Mouse (Mus musculus) heart, embryonic 11.5 days (tissue): ENCODE results near the gene Itga6. TPM values are rescaled to one million over a fixed set of nuclear protein-coding genes. Genes with fewer than 3 reads are reported as not detected.
"Not testable (repeated sequence)": the region's sequence is repeated elsewhere in the genome, so short reads cannot be mapped to it uniquely, and the experiment has no call there.

Source experiments
- ATAC-seq: fragments of 200-750 bp; cut with Nextera tagmentation; replicated peaks from 2 replicates; pipeline ENCODE4 v1.8.0; 2017; ENCODE audit warnings: moderate library complexity; ENCODE audit not compliant: insufficient number of reproducible peaks, low FRiP score, low TSS enrichment
- H3K27ac ChIP-seq: fragments of 300-500 bp; sonication (generic); 2 replicates; pipeline ENCODE4 v1.5.1; 2014; ENCODE audit warnings: mild to moderate bottlenecking, low read depth, low read length
- H3K27me3 ChIP-seq: fragments of 300-500 bp; sonication (generic); 2 replicates; pipeline ENCODE4 v1.6.1; 2014; ENCODE audit warnings: mild to moderate bottlenecking, low read length, mixed read lengths; ENCODE audit not compliant: control insufficient read depth, insufficient read depth
- H3K36me3 ChIP-seq: fragments of 300-500 bp; sonication (generic); 2 replicates; pipeline ENCODE4 v1.6.1; 2014; ENCODE audit warnings: mild to moderate bottlenecking, low read length, moderate library complexity, mixed read lengths; ENCODE audit not compliant: control insufficient read depth, insufficient read depth
- H3K4me1 ChIP-seq: fragments of 300-500 bp; sonication (generic); 2 replicates; pipeline ENCODE4 v1.6.1; 2014; ENCODE audit warnings: low read length; ENCODE audit not compliant: control insufficient read depth, insufficient read depth
- H3K4me2 ChIP-seq: fragments of 300-500 bp; sonication (generic); 2 replicates; pipeline ENCODE4 v1.6.1; 2014; ENCODE audit warnings: mild to moderate bottlenecking, moderate library complexity
- H3K4me3 ChIP-seq: fragments of 300-500 bp; sonication (generic); 2 replicates; pipeline ENCODE4 v1.5.1; 2014; ENCODE audit warnings: low read depth, low read length
- H3K9ac ChIP-seq: fragments of 300-500 bp; sonication (generic); 2 replicates; pipeline ENCODE4 v1.6.1; 2014; ENCODE audit warnings: mild to moderate bottlenecking, low read depth, low read length, moderate library complexity
- H3K9me3 ChIP-seq: fragments of 300-500 bp; sonication (generic); replicated peaks from 2 replicates; pipeline ENCODE4 v1.6.1; 2016; ENCODE audit warnings: low read length; ENCODE audit not compliant: control insufficient read depth
- WGBS: fragments of 180-500 bp; shearing (Covaris S2); extraction: QIAGEN DNeasy Blood & Tissue Kit; methylation state at CpG from one replicate; pipeline ENCODE4 v1.1.7; 2014; ENCODE audit not compliant: insufficient replicate concordance; 5-methylcytosine and 5-hydroxymethylcytosine counted together
- polyA plus RNA-seq: library from polyadenylated mRNA; unstranded; fragments of >200 nt; fragmentation: Nextera tagmentation; extraction: Ambion mirVana; gene quantifications from 2 replicates; pipeline ENCODE4 v1.2.1, GENCODE M21; 2014

Itga6 gene
- polyA plus RNA-seq, 1 experiment from 2014 or later = 128 TPM

DNA sequence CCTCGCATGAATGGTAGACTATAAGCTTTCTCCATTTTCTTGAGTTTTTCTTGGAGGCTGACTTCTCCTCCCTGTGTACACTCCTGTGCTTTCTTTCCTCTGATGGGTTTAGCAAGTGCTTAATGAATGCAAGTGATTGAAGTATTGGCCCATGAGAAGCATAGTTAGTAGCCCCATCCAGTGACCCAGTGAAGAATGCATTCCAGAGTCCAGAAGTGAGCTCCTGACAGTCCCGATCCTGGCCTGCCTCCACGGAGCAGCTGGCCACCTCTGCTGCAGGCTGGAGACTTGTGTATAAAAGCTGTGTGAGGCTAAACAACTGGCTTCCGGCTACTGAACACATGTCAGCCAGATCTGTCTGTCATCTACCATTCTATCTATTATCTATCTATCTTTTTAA is 91.8 kb downstream of the Itga6 start:
- Histone ChIP-seq H3K27me3 (no peaks in the 10 kb centered on the region), H3K27ac (no peak overlapping the region), H3K9me3 (no peaks in the 10 kb centered on the region), H3K36me3 (peaks cover 10% of the 10 kb centered on the region), H3K9ac (no peak overlapping the region), H3K4me3 (no peak overlapping the region), H3K4me2 (no peak overlapping the region), H3K4me1 (no peaks in the 10 kb centered on the region)
- no peak for ATAC-seq
- WGBS = 75% methylated on average over 4 of the region's 4 CpGs

DNA sequence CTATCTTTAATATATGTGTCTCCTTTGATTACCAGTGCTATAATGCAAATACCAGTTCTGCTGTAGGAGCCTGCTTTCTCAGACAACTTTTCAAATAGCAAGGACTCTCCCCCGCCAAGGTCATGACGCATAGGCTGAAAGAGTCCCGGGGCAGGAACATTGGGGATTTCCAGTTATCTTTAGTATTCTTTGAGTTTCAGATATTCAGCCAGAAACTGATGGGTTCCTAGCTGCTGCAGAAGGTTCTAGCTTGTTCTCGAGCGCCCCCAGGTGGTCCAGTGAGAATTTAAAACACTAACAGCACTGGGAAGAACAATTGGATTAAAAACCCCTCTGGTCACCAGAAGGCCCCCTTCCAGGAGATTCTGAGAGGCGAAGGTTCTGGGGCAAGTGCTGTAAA is 92.4 kb downstream of the Itga6 start:
- Histone ChIP-seq H3K9ac (no peak overlapping the region), H3K4me3 (no peak overlapping the region), H3K4me2 (no peak overlapping the region), H3K4me1 (no peaks in the 10 kb centered on the region), H3K27ac (no peak overlapping the region), H3K9me3 (no peaks in the 10 kb centered on the region), H3K27me3 (no peaks in the 10 kb centered on the region), H3K36me3 (peaks cover 10% of the 10 kb centered on the region)
- 30% methylated on average over 6 of the region's 6 CpGs for WGBS
- ATAC-seq = no peak

DNA sequence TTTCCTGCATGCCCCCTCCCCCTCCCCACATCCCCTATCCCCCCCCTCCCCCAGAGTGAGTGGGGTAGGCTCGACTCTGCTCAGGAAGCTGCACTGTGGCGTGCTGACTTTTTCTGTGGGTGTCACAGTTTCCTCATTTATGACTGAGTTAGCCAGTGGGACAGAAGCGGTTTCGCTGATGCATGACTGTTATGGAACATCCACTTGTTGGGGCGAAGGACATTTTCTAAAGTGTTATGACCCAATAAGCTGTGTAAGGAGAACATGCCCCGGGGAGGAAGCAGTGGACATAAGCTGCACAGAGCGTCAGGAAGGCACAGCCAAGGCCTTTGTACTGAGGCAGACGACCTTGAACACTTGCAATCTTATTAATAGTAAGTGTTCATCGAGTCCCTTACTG is 97.9 kb downstream of the Itga6 start:
- WGBS = 67% methylated on average over 9 of the region's 9 CpGs
- Histone ChIP-seq H3K4me1 (no peaks in the 10 kb centered on the region), H3K27me3 (no peaks in the 10 kb centered on the region), H3K4me2 (no peak overlapping the region), H3K27ac (no peak overlapping the region), H3K4me3 (no peak overlapping the region), H3K36me3 (peaks cover 15% of the 10 kb centered on the region), H3K9me3 (no peaks in the 10 kb centered on the region), H3K9ac (no peak overlapping the region)
- no peak for ATAC-seq

DNA sequence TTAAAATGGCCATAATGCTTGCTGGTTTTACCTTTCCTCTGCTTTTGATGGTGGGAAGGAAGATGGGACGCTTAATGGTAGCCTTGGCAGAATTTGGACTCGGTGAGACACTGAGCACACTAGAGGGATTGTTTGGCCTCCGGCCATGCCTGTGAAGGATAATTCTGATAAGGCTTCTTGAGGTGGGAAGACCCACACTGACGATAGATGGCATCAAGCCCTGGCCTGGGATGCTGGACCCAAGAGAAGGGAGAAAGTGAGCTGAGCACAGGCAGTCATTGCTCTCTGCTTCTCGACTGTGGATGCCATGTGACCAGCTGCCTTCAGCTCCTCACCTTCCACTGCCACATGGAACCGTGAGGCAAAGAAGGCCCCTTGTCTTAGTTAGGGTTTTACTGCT is 99.5 kb downstream of the Itga6 start:
- 84% methylated on average over 6 of the region's 6 CpGs for WGBS
- no peak overlapping the region for H3K27ac ChIP-seq
- no peak overlapping the region for H3K4me3 ChIP-seq
- no peaks in the 10 kb centered on the region for H3K4me1 ChIP-seq
- H3K36me3 ChIP-seq = peaks cover 11% of the 10 kb centered on the region
- H3K9ac ChIP-seq = no peak overlapping the region
- ATAC-seq = no peak
- no peaks in the 10 kb centered on the region for H3K9me3 ChIP-seq
- no peak overlapping the region for H3K4me2 ChIP-seq
- no peaks in the 10 kb centered on the region for H3K27me3 ChIP-seq

DNA sequence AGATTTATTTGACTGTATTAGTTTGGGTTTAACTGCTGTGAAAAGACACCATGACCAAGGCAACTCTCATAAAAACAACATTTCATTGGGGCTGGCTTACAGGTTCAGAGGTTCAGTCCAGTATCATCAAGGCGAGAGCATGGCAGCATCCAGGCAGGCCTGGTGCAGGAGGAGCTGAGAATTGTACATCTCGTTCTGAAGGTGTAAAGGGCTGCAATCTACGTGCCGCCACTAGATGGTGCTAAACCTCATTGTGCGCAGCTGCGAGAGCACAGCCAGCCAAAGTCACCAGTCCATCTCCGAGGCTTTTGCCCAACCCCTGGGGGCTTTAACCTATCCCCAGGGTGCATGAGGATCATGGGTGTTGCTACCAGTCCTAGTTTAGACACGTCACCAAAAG is 106.7 kb downstream of the Itga6 start:
- H3K4me2 ChIP-seq, H3K27me3 ChIP-seq, H3K4me1 ChIP-seq, H3K9me3 ChIP-seq, H3K27ac ChIP-seq, H3K9ac ChIP-seq, H3K4me3 ChIP-seq, ATAC-seq: not testable (repeated sequence)
- WGBS = 13% methylated on average over 6 of the region's 8 CpGs
- peaks cover 10% of the 10 kb centered on the region for H3K36me3 ChIP-seq

DNA sequence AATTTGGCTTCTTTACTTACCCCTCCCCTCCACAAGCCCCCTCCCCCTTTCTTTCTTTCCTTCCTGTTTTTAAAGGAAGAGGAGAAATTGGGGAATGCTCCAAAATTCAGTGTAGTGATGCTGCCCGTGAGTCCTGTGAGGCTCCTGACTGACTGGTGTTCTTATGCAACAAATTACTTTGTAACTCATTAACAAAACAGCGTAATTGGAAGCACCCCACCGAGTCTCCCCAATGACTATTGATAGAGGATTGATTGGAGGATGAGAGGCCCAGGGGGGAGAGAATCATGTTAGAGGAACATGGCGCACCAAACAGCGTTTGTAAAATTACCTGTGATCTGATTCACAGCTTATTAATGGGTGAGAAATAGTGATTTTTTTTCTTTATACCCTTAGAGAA is 109.7 kb downstream of the Itga6 start:
- no peak overlapping the region for H3K4me3 ChIP-seq
- H3K27ac ChIP-seq = no peak overlapping the region
- peaks cover 6% of the 10 kb centered on the region; the same call in 1 of the 2 replicates for H3K36me3 ChIP-seq
- no peaks in the 10 kb centered on the region for H3K4me1 ChIP-seq
- H3K4me2 ChIP-seq = no peak overlapping the region
- ATAC-seq = no peak
- H3K27me3 ChIP-seq = no peaks in the 10 kb centered on the region
- H3K9me3 ChIP-seq = no peaks in the 10 kb centered on the region
- WGBS = 77% methylated on average over 5 of the region's 5 CpGs
- no peak overlapping the region for H3K9ac ChIP-seq

DNA sequence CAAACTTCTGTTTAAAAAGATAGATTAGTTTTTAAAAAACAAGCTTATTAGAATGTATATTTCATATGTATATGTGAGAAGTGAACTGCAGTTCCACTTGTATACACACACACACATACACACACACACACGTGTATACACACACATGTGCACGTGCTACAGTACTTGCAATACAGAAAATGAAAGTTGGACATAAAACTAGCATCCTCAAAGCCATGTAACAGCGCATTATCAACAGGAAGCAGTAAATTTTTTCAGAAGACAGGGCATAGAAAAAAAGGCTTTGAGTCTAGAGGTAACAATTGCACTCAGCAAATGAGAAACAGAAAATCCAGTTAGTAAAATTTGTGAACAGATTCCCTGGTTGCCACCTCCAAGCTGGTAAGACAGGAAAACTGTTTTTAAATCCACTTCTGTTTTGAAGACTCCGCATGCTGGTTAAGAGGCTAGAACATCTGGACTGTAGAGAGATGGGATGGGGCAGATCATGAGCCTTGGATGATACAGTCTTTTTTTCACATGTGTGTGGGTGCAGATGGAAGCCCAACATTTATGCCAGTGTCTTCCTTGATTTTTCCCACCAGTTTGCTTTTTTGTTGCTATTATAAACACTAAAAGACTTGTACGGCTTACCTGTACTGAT is 118.2 kb downstream of the Itga6 start:
- WGBS = 82% methylated on average over 5 of the region's 5 CpGs
- H3K9ac ChIP-seq = no peak overlapping the region
- H3K27me3 ChIP-seq = no peaks in the 10 kb centered on the region
- no peaks in the 10 kb centered on the region for H3K9me3 ChIP-seq
- no peak overlapping the region for H3K27ac ChIP-seq
- no peaks in the 10 kb centered on the region for H3K36me3 ChIP-seq
- no peak overlapping the region for H3K4me2 ChIP-seq
- ATAC-seq = no peak
- no peak overlapping the region for H3K4me3 ChIP-seq
- 0 out of 2 replicates have a peak, but pooled peaks cover 4% of the 10 kb centered on the region for H3K4me1 ChIP-seq

DNA sequence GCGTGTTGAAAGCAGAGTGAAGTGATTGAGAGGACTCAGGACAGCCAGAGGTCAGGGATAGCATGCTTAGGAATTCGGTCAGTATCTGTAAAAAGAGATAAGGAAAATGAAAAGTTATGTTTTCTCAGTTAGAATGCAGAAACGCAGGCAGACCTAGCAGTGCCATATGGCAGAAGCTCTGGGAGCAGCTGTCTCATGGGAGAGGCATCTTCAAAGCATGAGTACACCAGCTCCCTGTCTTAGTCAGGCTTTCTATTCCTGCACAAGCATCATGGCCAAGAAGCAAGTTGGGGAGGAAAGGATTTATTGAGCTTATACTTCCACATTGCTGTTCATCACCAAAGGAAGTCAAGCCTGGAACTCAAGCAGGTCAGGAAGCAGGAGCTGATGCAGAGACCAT is 119.6 kb downstream of the Itga6 start:
- 20% methylated on average over 3 of the region's 3 CpGs for WGBS
- Histone ChIP-seq H3K9ac (no peak overlapping the region), H3K27me3 (no peaks in the 10 kb centered on the region), H3K4me3 (no peak overlapping the region), H3K4me2 (no peak overlapping the region), H3K9me3 (no peaks in the 10 kb centered on the region), H3K36me3 (no peaks in the 10 kb centered on the region), H3K27ac (no peak overlapping the region), H3K4me1 (0 out of 2 replicates have a peak, but pooled peaks cover 4% of the 10 kb centered on the region)
- ATAC-seq = no peak

DNA sequence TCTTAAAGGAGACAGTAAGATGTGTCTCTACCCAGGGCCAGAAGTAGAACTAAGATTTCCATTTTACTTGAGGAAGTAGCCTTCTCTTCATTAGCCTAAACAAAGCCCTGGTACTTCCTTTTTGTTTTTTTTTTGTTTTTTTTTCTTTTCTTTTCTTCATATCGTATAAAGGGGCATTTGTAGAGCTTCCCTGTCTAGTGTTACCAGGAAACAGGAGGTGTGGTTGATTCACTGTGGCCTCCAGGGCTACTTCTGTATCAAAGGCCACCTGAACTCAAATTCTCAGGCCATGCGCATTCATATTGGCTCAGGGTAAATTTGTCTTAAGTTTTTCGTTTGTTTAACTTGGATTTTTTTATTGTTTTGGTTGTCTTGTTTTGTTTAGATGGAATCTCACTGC is 120.5 kb downstream of the Itga6 start:
- Histone ChIP-seq H3K4me2 (no peak overlapping the region), H3K4me1 (0 out of 2 replicates have a peak, but pooled peaks cover 4% of the 10 kb centered on the region), H3K4me3 (no peak overlapping the region), H3K36me3 (no peaks in the 10 kb centered on the region), H3K27ac (no peak overlapping the region), H3K27me3 (no peaks in the 10 kb centered on the region), H3K9ac (no peak overlapping the region), H3K9me3 (no peaks in the 10 kb centered on the region)
- ATAC-seq = no peak
- WGBS = 55% methylated on average over 3 of the region's 3 CpGs
